Mouse (Mus musculus) spleen, postnatal 36 days (tissue): Measurements from ENCODE around the gene Csnk2a1.
A peak's percentile ranks its signal among the peaks of the same experiment; 100 is the strongest.
"Not testable (repeated sequence)": the region's sequence is repeated elsewhere in the genome, so short reads cannot be mapped to it uniquely, and the experiment has no call there.

Source experiments
- DNase-seq, 2 experiments: peaks; one replicate each; pipeline ENCODE4 v3.0.0; 2022; ENCODE audit warnings: low spot score in 2 of 2, mixed read lengths in 1 of 2

Gene Csnk2a1

GRCm38 (mm10) chr2:152226248-152227050, at the start of gene Csnk2a1:
Gene Csnk2a1, plus strand, starts transcription at chr2:152226839.
- peak; percentile 90 to 91 for DNase-seq

- no peak for DNase-seq
Measured at GRCm38 (mm10) chr2:152177162-152177805, 49.4 kb upstream of the Csnk2a1 start.

DNA sequence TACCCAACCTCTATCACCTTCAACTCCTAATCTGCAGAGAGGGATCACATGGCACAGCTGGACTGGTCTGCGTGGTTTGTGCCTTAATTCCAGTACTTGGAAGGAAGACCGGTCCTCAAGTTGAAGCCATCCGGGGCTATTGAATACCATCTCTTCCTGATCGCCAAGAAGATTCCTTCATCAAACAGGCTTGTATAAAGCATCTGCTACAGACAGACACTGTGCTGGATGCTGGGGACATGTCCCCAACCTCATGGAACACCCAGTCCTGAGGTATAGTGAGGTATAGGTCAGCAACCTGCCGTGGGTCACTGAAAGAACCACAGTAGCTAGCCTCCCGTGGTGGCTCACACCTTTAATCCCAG, 48.9 kb upstream of the Csnk2a1 start:
- DNase-seq: no peak

DNA sequence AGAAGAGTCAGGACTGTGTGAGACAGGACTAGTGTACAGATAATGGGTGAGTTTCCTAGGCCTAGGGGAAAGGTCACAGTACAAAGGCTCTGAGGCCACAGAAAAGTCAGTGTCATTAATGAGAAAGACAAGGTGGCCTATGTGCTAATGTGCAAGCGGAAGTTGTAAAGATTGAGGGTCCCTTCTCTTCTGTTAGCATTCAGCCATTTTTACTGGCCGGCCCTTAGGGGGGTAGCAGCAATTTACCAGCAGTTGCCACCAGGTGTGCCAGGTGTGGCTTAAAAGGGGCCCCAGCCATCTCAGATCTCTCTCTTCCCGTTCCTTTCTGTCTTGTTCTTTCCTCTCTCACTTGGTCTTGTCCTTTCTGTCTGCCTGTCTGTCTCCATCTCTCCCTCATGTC, 48.3 kb upstream of the Csnk2a1 start:
- no peak for DNase-seq

DNA sequence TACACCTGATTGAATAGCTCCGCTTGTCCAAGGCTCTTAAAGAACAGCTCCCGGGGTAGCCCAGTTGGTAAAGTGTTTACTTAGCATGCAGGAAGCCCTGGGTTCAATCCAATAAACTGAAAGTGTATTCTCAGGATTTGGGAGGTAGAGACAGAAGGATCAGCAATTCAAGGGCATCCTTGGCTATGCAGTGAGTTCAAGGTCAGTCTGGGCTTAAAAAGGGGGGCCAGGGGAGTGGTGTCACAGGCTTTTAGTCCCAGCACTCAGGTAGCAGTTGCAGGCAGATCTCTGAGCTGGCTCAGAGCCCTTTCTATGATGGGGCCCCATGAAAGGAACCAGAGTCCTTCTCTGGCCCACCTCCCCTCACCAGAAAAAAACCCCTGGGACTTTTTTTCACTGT, 47.3 kb upstream of the Csnk2a1 start:
- DNase-seq: no peak

- DNase-seq: peak in 1 of 2 experiments; percentile 4
Measured at GRCm38 (mm10) chr2:152180323-152180722, 46.3 kb upstream of the Csnk2a1 start.

DNA sequence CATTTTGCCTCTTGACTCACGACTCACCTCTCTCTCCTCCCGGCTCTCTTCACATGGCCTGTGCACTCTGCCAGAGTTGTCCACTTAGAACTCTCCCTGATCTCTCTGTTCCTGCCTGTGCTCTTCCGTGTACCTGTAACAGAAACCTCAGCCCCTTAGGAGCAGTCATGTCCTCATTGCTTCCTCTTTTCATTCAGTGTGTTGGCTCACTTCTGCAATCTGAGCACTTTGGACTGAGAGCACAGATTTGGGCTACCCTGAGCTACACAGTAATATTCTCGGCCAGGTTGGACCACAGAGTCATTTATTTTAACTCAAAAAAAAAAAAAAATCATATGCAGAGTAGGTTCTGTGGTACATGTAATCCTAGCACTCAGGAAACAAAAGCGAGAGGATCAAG, 39.5 kb upstream of the Csnk2a1 start:
- no peak for DNase-seq

DNA sequence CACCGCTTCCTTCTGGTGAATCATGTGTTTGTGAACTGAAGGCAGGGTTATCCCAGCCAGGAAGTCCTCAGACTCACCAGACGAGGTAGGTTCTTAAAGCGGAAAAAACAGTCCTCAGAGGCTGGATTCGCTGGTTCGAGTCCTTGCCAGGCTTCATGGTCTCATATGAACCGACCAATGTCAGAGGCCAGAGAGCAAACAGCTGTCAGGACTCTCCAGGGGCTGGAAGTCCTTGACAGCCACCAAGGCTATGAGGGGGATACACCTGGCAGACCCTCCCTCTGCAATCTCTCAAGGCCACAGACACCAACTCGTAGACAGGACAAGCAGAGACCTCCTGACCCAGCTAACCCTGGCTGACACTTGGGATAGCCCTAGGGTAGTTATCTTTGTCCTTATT, 37.4 kb upstream of the Csnk2a1 start:
- no peak for DNase-seq

GRCm38 (mm10) chr2:152189640-152190039, 37.0 kb upstream of the Csnk2a1 start:
- no peak for DNase-seq

DNA sequence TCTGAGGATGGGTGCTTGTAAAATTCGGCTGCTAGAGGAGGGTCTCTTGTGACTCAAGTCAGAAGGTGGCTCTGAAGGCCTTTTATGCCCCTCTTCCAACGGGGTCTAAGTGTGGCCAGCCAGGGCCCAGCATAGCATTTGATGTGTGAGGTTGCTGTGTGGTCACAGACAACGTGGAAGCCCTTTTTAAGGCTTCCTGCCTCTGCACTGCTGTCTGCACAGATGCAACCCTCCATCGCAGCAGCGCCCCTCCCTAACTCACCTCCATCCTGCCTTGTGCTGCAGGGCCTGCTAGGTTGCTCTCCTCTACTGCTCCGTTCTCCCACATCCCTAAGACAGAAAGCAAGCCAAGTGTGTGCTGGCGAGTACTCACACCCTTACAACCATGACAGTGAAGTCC, 36.5 kb upstream of the Csnk2a1 start:
- DNase-seq: no peak

- DNase-seq: no peak
Measured at GRCm38 (mm10) chr2:152192591-152193345, 33.9 kb upstream of the Csnk2a1 start.

- DNase-seq: no peak
Measured at GRCm38 (mm10) chr2:152193346-152193710, 33.3 kb upstream of the Csnk2a1 start.

DNA sequence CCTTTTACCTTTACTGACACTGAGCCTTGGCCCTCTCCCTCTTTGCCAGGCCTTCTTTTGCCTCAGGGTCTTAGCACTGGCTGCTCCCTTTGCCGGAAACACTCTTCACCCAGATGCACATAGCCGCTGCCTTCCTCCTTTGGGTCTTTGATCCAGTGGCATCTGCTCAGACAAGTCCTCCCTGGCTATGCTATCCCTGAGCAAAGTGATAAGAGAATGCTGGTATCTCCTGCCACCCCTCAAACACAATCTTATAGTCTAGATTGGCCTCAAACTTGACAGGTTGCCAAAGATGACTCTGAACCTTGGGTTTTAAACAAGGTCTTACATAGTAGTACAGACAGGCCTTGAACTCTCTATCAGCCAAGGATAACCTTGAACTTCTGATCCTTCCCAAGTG, 32.1 kb upstream of the Csnk2a1 start:
- DNase-seq: no peak

DNA sequence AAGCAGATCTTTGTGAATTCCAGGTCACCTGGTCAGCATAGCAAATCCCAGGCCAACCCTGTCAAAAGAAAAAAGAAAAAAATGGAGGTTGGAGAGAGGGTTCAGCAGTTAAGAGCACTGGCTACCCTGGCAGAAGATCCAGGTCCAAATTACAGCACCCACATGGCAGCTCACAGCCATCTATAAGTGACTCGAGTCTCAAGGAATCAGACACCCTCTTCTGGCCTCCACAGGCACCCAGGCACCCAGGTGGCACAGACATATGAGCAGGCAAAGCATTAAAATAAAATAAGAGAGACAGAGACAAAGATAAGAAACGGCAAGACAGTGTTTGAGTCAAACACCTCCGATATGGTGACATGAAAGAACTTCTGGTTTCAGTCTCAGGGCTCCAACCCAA, 29.7 kb upstream of the Csnk2a1 start:
- DNase-seq: no peak

GRCm38 (mm10) chr2:152197301-152197712, 29.3 kb upstream of the Csnk2a1 start:
- peak; percentile 24 to 33 for DNase-seq

DNA sequence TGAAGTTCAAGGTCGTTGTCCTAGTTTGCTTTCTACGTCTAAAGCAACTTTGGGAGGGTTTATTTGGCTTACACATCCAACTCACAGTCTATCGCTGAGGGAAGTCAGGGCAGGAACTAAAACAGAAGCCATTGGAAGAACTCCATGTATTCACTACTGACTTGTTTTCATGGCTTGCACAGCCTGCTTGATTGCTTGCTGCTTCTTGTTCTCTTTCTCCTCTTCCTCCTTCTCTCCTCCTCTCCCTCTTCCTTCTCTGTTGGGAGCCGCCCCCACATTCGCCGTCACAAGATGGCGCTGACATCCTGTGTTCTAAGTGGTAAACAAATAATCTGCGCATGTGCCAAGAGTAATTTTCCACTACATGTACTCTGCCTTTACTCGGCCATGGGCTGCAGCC, 20.5 kb upstream of the Csnk2a1 start:
- DNase-seq: not testable (repeated sequence)

DNA sequence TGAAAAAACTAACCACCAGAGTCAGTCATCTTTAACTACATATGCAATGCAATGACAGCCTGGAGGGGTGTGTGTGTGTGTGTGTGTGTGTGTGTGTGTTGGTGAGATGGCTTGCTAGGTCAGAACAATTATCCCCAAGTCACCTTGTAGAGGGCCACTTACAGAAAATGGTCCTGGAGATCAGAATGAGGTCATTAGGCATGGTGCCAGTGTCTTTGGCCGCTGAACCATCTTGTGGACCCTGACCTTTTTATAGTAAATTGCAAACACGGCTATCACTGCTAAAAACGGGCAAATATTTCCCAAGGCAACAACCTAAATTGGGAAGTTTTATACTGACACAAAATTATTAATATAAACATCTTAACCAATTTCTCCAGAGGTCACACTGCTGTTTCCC, 14.8 kb upstream of the Csnk2a1 start:
- no peak for DNase-seq

GRCm38 (mm10) chr2:152216975-152217374, 9.7 kb upstream of the Csnk2a1 start:
- DNase-seq: no peak

GRCm38 (mm10) chr2:152223521-152224300, 2.9 kb upstream of the Csnk2a1 start:
- DNase-seq: no peak

- no peak for DNase-seq
Measured at GRCm38 (mm10) chr2:152225536-152225935, 1.1 kb upstream of the Csnk2a1 start.

DNA sequence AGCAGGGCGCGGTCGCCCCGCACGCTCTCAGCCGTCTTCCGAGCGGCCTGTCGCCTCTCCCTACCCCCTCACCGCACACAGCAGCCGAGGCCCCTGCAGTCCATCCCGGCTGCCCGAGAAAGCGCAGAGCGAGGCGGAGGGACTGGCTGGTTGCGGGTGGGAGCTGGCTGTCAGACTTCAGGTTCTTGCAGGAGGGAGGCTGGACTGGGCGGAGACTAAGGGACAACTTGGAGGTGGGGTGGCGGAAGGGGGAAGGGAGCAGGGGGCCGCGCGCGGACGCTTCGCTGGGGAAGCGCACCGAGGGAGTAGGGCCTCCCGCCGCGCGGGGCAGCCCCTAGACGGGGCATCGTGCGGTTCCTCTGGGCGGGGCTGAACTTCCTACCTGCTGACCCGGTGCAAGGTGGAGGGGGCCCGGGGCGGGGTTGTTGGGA, 427 bp downstream of the Csnk2a1 start:
- peak; percentile 79 to 80 for DNase-seq

GRCm38 (mm10) chr2:152230046-152230445, 3.4 kb downstream of the Csnk2a1 start:
- no peak for DNase-seq
